Mouse (Mus musculus): ENCODE measurements around the gene Pom121.

DNA sequence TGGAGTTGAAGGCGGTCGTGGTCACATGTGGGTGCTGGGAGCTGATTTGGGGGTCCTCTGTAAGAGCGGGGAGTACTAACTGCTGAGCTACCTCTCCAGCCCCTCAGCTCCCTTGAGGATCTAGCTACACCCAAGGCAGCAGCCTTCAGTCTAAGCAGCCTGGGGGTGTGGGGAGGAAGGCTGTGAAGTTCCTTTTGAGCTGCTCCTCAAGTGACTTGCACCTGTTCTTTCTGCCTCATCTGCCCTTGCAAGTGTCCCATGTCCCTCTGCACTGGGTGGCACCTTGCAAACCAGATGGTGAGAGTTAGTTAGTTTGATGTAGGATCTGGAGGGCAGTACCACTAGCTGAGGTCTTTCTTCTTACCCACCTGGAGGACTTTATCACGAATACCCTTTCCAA, 13.8 kb upstream of the Pom121 start:
- TF ChIP-seq CTCF (IDR thresholded peaks at IDR 0.05; ENCODE audit: borderline replicate concordance, insufficient read depth, low read depth, low read length) (no peak), POLR2A (IDR thresholded peaks at IDR 0.05; ENCODE audit: borderline replicate concordance, insufficient read depth, low read length) (no peak)

Measured in cerebellum, adult 2 months (tissue).